Mouse (Mus musculus) left cerebral cortex, postnatal 10 days (tissue): Measurements from ENCODE around the gene Fmo2. TPM values are rescaled to one million over a fixed set of nuclear protein-coding genes. Genes with fewer than 3 reads are reported as not detected.

Experiments used
- DNase-seq, 2 experiments: peaks; one replicate each; pipeline ENCODE4 v3.0.0; 2021 to 2022; ENCODE audit warnings: low spot score in 2 of 2, mixed read lengths in 1 of 2; ENCODE audit errors: extremely low spot score in 1 of 2
- intact Hi-C: fragments of 180-260 bp; cut with DNase I; formaldehyde crosslinking; loops from one replicate; pipeline ENCODE4 v1.15.1; 2025
- total RNA-seq, 2 experiments: library from RNA; stranded (reverse); gene quantifications; 2 replicates each; pipeline ENCODE4 v1.2.3; 2021

Fmo2 gene
- total RNA-seq, 2 experiments from 2014 or later, result 0.45 to 0.99 TPM

GRCm38 (mm10) chr1:162859545-162859976 lies 39.0 kb downstream of the Fmo2 start:
- peak; percentile 1 to 32 for DNase-seq
- intact Hi-C loops, result no loop called here

DNA sequence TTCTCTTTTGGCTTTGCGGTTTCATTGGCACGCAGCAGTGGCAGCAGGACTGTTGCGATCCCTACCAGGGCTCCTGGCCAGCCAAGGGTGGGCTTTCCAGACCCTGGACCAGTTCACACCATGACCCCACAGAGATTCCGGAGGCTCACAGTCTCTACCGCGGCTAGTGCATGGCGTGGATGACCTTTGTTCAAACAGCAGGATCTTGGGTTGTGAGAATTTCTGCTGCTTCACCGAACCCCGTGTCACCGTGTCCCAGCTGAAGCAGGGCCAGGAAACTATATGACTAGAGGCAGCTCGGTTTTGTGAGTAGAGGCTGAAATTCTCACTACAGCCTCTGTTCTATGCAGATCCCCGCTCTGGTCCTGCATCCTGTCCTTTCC lies 39.8 kb downstream of the Fmo2 start:
- intact Hi-C loops, result no loop called here
- DNase-seq, result peak; percentile 5 to 35

GRCm38 (mm10) chr1:162857766-162858747 lies 40.5 kb downstream of the Fmo2 start:
- peak in 1 of 2 experiments; percentile 13 for DNase-seq
- intact Hi-C loops, result no loop called here

GRCm38 (mm10) chr1:162853812-162854482 lies 44.6 kb downstream of the Fmo2 start:
- DNase-seq, result no peak
- intact Hi-C loops, result no loop called here

- intact Hi-C loops, result no loop called here
Measured at GRCm38 (mm10) chr1:162847554-162847953, 51.0 kb downstream of the Fmo2 start.

GRCm38 (mm10) chr1:162840211-162840610 lies 58.3 kb downstream of the Fmo2 start:
- DNase-seq, result no peak
- intact Hi-C loops, result no loop called here

More at GRCm38 (mm10) chr1:162847554-162847953, 51.0 kb downstream of the Fmo2 start:
- no peak for DNase-seq

DNA sequence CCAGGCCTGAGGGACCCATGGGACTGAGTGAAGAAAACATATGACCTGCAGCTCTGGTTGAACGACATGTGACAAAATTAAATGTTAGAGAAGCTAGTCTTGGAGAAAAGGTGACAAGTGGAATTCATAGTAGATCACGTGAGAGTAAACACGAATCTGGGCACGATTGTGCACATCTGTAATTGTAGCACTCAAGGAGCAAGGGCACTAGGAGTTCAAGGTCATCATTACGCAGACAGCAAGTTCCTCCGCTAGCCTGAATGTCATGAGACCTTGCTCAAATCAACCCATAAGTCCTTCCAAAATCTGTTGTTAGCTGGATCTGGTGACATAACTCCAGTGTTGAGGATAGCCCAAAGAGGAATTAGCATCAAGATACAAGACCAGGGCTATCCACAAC lies 59.5 kb downstream of the Fmo2 start:
- DNase-seq, result no peak
- intact Hi-C loops, result no loop called here

DNA sequence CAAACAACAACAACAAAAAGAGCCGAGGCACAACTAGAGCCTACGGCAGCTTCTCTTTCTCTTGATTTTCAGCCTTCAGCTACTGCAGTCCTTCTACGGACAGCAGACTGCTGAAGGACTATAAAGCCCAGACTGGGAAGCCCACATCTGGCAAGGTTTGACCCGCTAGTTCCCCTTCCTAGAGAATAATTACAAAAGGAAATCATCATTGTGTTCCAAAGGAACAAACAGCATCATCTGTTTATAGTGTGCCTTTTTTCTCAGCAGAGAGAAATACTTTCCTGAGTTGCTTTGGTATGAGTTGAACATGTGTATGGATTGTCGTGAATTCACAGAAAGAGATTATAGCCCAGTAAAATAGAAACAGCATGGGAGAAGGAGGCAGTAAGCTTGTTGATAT lies 64.2 kb downstream of the Fmo2 start:
- no peak for DNase-seq
- intact Hi-C loops, result no loop called here

- intact Hi-C loops, result no loop called here
- DNase-seq, result no peak
Measured at GRCm38 (mm10) chr1:162832574-162832953, 66.0 kb downstream of the Fmo2 start.

DNA sequence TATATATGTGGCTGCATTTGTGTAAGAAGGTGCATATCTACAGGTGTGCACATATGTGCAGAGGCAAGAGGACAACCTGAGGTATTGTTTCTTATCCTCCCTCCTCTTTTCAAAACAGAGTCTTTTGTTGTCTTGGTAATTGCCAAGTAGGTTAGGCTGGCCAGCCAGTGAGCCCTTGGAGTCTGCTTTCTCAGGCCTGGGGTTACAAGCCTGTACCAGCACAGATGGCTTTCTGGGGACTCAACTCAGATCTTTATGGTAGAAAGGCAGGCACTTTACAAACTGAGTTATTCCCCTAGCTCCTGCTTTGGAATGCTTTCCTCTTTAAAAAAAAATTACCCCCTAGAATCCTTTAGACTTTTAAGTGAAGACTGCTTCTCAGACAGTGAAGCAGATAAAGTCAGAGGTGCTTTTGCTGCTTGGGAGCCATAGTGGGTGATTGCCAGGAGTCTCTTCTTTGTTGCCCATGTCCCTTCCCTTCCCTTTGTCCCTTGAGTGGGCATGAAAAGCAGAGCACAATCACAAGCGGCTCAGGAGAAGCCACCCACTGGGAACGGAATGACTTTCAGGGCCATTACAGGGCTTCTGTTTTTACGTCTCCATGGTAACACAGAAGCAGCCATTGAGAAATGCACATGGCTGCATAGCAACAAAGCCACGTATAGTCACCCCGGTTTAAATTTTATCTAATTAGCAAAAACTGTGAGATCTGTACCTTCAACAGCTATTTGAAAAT lies 66.5 kb downstream of the Fmo2 start:
- peak in 1 of 2 experiments; percentile 15 for DNase-seq
- intact Hi-C loops, result no loop called here

Other genes with a start within 250 kb of the Fmo2 start
- gene Myocos, start 240.5 kb downstream of the Fmo2 start, total RNA-seq, result not detected
- 100 to 1,000 TPM; 212 to 222 TPM for gene Prrc2c, start 158.2 kb downstream of the Fmo2 start, total RNA-seq
- not detected for gene Fmo4, start 84.8 kb downstream of the Fmo2 start, total RNA-seq
- gene Fmo1, start 32.1 kb downstream of the Fmo2 start, total RNA-seq, result 10 to 100 TPM; 24.3 to 26.8 TPM
- gene Fmo6, start 38.8 kb upstream of the Fmo2 start, total RNA-seq, result not detected
- gene Fmo3, start 85.8 kb upstream of the Fmo2 start, total RNA-seq, result not detected
- gene Mroh9, start 186.9 kb upstream of the Fmo2 start, total RNA-seq, result not detected